Mouse (Mus musculus) MEL-GATA-1-ER (cell line): ENCODE data around the gene Hypk.

Source experiments
- DNase-seq: peaks from one replicate; pipeline ENCODE4 v3.0.0-alpha.2; 2012; ENCODE audit warnings: low read depth; ENCODE audit errors: extremely low read depth

Gene Hypk

DNA sequence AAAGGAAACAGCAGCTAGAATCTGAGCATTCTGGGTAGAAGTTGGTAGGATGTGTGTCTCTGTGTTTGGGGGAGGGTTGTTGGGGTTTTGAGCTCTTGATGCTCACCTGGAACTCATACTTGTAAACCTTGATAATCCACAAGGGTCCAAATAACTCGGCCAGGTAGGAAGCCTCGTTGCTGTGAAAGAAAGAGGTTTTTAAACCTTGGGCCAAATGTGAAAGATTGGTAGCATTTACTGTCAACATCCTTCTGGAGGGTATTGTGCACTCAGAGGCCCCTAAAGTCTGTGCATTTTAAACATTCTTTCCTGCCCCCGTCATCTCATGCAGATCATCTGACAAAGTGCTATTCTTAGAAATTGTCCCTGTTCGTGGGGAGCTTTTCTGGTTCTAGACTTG is at the start of gene Hypk:
TSS of gene Hypk (plus strand) at position 301 of the 400 bp plus-strand sequence.
- DNase-seq = no peak

DNA sequence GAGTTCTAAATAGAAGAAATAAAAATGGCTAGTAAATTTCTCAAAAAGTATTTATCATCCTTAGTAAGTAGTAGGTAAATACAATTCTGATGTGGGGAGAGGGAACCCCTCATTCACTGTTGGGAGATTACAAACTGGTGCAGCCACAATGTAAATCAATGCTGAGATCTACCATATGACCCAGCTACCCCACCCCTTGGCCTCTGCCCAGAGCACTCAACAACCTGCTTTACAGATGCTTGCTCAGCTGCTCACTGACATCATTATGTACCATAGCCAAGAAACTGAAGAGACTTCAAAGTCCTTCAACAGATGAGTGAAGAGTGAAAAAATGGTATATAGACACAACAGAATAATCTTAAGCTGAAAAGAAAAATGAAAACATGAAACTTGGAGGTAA is 49.8 kb upstream of the Hypk start:
- DNase-seq = no peak

DNA sequence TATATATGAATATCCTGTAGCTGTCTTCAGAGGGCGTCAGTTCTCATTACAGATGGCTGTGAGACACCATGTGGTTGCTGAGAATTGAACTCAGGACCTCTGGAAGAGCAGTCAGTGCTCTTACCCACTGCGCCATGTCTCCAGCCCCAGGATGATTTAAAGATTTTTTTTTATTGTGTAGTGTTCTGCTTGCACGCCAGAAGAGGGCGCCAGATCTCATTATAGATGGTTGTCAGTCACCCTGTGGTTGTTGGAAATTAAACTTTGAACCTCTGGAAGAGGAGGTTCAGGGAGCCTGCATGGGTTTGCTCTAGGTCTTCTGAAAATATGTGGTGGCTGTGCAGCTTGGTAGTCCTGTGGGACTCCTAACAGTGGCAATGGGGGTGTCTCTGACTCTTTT is 44.9 kb upstream of the Hypk start:
- DNase-seq = peak; percentile 50

DNA sequence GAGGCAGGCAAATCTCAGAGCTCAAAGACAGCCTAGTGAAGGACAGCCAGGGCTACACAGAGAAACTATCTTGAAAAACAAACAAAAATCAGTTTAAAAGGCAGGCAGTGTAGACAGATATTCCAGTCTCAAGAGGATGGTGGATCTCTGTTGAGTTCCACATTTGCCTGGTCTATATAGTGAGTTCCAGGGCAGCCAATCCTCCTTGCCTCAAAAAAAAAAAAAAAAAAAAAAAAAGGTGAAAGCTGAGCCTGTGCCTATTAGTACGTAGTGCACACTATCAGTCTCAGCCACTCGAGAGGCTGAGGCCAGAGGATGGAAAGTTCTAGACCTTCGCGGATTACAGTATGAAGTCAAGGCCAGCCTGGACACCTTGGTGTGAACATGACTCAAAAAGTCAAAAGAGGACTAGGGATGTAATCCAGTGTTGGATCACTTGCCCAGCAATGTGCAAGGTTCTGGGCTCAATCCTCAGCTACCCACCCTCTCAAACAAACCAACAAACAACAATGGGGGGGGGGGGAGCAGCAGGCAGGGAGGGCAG is 40.2 kb upstream of the Hypk start:
- DNase-seq = peak; percentile 55

DNA sequence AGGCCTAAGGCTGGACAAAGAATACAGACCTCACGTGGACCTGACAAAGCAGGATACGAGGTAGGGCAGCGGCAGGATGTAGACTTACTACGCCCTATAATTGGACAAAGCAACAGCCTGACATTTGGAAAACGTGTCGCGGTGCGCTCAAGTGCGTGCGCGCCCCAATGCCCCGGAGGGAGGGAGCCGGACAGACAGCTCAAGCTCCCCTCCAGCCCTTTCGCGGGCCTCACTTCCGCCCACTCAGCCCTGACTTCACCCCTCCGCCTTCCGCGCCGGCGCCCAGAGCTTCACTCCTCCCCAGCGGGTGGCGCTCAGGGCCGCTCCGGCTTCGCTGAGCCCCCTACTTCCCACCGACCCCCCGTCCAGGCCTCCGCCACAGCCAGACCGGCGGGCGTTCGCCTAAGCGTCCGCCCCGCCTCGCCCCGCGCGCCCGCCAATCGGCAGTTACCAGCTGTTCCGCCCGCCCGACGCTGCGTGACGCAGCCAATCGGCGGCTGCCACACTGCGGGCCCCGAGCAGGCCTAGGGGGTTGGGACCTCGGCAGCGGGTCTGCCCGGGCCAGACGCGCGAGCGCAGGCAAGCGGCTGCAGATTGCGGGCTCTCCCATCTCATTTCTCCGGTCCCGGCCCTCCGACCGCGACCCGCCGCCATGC is 39.6 kb upstream of the Hypk start, which contains the start of the genes Pdia3 and Catsper2:
TSS of gene Pdia3 (plus strand) at position 389 of the 656 bp plus-strand sequence.
TSS of gene Catsper2 (minus strand) at position 406 of the 656 bp plus-strand sequence.
- DNase-seq = peak; percentile 73

DNA sequence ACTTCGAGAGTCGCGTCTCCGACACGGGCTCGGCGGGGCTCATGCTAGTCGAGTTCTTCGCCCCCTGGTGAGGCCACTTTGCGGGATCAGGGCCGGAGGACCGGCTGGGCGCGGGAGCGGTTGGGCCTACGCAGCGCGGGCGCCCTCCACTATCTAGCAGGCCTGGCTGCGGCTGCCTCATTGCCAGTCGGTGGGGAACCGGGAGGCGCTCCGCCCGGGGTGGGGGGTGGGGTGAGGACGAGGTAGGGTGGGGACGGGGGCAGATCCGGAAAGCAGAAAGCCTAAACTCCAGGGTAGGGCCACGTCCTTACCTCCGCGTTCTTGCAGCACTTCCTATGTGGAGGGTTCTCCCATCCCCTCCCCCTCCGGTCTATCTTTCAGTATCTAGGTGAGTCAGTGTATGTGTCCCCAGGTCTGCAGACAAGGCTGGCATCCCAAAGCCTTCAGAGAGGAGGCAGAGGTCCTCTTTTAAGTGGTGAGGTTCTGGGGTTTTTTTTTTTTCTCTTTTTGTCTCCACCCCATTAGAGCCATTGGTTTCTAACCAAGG is 38.9 kb upstream of the Hypk start:
- DNase-seq = peak; percentile 52

DNA sequence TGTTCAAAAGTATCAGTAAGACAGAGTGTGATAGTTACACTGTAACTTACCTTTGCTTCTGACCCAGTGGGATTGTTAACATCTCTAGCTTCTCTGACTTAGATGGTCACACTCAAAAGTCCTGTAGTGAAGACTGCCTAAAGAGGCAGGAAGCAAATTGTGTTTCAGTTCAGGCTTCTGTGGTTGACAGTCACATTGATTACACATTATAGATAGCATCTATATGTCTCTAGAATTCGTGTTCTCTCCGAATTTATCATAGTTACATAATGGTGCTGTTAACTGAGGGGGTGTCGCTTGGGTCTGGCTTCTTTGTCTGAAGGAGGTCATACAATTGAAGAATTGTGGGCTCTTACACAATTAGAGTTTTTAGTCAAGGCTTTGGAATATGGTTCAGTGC is 38.0 kb upstream of the Hypk start:
- no peak for DNase-seq

DNA sequence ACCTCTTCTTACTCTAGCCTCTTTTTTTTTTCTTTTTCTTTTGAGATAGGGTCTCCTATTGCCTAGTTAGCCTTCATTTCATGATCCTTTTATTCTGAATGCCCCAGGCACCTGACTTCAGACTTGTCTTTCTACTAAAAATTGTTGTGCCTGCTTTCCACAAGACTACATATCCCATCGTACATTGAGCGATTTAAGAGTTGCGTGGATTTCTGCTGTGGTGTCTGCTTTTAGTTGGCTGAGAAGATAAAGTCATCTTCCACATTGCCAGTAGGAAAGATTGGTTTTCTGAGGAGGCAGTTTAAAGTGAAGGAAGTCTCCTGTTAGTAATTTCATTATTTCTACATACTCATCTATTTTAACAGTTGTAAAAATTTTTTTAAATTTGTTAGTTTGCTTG is 37.5 kb upstream of the Hypk start:
- no peak for DNase-seq

DNA sequence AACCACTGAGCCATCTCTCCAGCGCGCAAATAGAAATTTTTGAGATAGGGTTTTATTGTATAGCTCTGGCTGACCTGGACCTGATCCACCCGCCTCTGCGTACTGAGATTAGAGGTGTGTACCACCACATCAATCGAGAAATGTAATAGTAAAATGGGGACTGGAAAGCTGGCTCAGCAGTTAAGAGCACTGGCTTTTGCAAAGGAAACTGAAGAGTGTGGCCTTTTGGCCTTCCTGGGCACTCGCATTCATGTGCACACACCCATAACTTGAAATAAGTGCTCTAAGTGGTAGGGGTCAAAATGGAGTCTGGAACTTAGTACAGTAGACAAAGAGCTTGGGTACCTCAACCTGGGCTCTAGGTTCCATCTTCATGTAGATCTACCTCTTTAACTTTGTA is 36.7 kb upstream of the Hypk start:
- DNase-seq = no peak

DNA sequence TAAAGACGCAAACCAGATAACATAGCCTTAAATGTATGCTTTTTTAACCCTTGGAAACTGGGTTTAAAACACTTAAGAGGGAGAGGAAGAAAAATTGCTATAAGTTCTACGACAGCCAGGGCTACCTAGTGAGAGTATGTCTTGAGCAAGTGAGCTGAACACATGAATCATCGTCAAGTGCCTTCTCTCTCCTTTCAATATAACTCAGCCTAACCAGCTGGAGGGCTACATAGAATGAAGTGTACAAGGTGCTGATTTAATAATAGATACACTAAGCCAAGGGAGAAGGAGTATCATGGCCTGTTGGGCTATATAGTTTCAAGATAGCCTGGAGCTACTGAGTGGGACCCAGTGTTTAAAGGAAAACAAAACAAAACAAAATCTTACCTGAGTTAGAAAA is 34.6 kb upstream of the Hypk start:
- DNase-seq = no peak

DNA sequence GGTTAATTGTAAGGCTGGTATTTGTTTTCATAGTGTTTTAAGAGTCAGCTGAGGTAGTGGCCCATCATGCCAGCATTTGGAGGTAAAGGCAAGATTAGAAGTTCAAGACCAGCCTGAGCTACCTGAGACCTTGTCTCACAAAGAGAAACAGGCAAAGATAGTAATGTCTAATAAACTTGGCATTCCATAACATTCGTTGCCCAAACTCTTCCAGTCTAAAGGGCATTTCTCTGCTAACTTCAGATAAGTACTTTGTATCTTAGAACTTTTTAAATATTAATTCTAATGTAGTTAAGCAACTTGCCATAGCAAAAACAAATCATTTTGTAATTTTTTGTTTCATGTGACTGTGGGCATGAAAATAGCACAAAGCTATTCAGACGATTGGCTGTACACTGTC is 29.9 kb upstream of the Hypk start:
- DNase-seq = no peak

DNA sequence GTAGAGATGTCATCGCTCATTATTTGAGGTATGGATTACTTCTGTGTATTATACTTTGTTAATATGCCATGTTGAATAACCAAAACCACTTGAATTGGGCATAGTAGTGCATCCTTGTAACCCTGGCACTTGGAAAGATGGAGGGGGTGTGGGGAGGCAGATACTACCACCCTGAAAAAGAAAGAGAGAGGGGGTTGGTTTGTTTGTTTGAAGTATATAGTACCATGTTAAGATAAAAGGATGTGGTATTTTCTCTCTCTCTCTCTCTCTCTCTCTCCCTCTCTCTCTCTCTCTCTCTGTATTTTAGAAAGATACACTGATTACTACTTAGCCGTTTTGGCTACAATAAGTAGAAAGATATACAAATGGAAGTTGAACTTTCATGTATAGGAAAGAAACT is 27.2 kb upstream of the Hypk start:
- no peak for DNase-seq

DNA sequence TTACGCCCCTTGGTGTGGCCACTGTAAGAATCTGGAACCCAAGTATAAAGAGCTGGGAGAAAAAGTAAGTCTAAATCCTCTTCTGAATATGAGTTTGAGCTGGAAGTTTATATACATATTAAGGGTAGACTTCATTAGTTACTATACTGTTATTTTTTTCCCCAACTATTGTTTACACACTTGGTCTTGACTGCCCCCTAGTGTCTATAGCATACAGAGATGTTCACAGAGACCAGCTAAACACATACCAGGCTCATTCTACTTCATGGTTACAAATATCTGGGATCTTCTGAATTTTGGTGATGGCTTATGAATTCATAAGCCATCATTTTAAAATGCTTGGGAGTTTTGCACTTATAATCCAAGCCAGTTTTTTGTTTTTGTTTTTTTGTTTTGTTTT is 18.2 kb upstream of the Hypk start:
- no peak for DNase-seq

DNA sequence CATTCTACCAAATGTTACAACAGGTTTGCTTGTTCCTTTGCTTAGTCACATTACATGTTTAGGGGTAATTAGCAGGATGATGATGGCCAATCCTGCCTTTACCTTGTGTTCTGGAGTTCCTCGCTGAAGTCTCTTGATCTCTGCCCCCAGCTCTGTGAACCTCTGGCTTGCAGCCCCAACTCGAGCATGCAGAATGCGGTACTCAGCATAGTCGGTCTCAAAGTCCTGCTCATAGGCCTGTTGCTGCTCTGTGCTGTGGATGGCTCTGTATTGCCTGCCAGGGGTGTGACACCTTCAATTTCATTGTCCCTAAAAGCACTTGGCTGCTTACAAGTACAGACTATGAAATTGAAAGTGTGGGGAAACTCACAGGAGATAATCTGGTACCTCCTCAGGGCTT is 13.3 kb upstream of the Hypk start:
- DNase-seq = no peak

DNA sequence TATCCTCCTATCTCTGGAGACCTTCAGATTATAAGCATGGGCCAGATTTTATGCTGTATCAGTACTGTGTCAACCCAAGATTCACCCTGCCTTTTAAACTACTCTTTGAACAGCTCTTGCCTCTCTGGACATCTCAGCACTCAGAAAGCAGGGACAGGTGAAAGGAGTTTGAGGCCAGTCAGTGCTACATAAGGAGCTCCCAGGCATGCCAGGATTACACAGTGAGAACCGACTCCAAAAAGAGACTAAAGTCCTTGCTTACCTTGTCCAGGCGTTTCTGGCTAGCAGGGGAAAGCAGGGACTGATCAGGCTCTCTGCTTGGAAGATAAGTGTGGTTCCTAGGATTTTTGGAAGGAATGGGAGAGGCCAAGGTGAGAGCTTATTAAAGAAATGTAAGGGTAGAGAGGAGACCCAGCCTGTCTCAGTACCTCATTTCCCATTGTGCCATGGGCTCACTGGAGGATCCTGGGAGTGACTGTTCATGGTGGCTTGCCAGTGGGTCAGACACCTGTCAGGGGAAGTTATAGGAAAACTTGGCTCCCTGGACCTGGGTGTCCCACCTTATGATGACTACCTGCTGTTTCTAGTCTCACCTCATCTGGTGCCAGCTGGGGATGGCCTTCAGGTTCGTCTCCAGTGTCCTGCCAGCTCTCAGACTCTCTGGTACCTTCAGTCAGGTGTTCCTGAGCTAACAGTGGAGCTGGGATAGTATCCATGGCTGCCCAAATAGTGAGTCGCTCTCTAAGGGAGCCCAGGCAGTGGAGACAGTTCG is 12.1 kb upstream of the Hypk start:
- no peak for DNase-seq

DNA sequence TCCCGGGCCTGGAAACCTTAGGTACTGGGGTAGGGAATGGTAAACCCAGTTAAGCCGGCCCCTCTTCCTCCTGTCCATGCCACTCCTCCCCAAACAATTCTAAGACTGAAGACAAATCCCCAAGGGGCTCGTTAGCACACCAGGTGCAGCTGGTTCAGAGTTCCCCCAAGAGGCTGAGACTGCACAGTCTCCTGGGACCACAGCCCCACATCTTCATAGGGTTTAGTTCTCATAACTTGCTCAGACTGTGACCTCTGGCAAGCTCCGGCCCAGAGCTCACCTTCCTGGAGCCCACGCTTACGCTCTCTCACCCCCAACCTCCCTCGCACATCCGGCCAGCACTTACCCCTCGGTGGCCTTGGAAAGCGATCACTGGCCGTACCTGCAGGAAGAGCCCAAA is 11.3 kb upstream of the Hypk start:
- no peak for DNase-seq

DNA sequence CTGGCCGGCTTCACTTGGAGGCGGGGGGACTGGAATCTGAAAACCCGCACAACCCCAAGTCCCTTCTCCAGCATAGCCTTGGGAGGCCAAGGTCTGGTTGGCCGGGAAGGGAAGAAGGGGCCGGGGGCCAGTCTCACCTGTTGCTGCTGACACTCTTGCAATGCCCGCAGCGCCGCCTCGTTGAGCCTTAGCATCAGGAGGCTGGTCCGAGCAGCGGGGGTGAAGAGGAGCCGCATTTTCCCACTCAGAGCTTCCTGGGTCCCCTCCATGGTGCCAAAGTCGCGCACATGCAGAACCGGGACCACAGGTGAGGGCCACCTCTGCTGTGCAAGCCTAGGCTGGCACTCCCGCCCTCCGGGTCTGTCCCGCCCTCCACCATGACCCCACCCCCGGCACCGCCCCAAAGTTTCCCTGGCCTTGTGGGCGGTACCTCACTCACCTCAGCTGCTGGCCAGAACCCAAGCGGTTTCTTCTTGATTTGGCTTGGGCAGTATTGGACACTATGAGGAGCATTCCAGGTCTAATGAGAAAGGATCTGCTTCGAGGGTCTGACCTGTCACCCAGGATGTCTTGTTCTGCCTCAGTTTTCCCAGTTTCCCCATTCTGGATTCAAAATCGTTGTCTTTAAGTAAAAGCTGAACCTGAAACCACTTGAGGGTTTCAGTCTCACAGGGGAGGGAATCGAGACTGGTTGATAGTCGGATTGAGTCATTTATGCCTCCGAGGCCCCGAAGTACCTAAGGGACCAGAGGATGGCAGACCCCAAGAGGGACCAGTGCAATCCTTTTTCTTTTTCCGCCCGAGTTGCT is 10.6 kb upstream of the Hypk start:
- DNase-seq = no peak

DNA sequence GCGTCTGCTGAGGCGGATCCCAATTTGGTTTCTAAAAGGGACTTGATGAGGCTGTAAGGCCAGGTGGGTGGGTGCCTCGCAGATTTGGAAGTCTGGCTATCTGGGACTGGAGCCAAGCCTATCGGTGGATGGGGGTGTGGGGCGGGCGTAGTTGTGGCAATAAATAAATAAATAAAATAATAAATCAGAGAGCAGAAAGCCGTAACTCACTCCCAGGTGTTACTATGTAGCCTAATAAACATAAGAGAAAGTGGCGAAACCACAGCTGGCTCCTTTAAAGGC is 10.1 kb upstream of the Hypk start:
- no peak for DNase-seq

DNA sequence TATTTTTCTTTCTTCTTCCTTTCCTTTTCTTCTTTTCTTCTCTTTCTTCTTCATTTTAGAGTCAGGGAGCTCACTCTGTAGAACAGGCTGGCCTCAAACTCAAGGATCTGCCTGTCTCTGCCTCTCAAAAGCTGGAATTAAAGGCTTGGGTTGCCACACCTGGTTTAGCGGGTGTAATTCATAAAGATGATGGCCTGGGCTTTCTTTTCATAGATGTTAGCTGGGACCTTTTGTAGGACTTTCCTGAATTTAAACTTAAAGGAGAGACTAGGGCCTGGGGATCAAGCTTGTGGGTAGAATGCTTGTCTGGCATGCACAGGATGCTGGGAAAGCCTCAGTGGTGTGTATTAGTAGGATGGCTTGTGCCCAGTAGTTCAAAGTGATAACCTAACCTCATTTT is 8.9 kb upstream of the Hypk start, which contains the start of gene Ell3:
TSS of gene Ell3 (minus strand) at position 101 of the 400 bp plus-strand sequence.
- DNase-seq = no peak

DNA sequence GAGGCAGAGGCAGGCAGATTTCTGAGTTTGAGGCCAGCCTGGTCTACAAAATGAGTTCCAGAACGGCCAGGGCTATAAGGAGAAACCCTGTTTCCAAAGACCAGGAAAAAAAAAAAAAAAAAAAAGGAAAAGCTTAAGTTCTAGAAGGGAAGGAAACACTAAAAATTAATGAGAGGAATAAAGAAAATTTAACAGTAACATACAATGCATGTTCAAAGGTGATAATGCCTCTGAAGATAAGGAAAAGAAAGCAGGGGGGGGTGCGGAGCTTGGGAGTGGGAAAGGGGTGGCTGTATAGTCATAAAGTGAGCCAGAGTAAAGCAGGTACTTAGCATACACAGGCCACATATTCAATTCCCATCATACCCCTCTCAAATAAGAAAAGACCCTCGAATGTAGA is 8.0 kb upstream of the Hypk start:
- DNase-seq = no peak

DNA sequence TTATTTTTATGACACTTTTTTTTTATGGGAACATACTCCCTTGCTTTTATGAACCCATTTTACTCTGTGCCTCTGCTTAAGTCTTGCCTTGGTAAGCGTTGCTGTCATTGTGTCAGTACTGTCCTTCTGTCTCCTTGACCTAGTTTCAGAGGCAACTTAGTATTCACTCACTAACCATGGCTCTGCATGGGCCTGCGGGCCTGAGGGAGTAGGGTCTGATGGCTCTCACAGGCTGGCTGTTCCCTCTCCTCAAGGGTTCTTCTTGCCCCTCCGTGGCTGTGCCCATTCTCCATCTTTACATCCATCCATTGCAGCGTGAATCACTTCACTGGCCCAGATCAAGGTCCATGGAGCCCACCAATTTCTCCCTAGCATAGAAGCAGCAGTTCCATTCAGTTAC is 6.6 kb upstream of the Hypk start:
- no peak for DNase-seq

DNA sequence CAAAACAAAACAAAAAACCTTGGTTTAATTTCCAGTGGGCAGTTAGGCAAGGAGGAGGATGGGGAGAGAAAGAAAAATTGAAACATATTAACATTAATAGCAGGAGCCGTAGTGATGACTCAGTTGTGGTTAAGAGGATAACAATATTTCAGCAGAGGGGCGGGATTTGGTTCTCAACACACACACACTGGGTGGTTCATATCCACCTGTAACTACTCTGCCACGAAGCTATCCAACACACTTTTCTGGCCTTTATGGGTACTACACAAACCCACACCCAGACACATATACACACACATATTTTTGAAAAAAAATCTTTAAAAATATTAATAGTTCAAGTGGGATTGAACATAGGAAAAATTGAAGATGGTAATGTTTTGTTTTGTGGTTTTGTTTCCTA is 6.1 kb upstream of the Hypk start:
- DNase-seq = no peak
